Mouse (Mus musculus) layer of hippocampus, adult 18-20 months (tissue): Measurements from ENCODE around the gene Cntd1. TPM values are rescaled to one million over a fixed set of nuclear protein-coding genes. Genes with fewer than 3 reads are reported as not detected.
"Not testable (repeated sequence)": the region's sequence is repeated elsewhere in the genome, so short reads cannot be mapped to it uniquely, and the experiment has no call there.

ENCODE experiments used
- DNase-seq, 2 experiments: peaks; one replicate each; pipeline ENCODE4 v3.0.0; 2022; ENCODE audit warnings: low spot score in 2 of 2
- total RNA-seq, 2 experiments: library from RNA; stranded (reverse); gene quantifications; 2 replicates each; pipeline ENCODE4 v1.2.3; 2021

Gene Cntd1
- total RNA-seq, 2 experiments from 2014 or later, result 0.30 to 0.47 TPM

- no peak for DNase-seq
Measured at GRCm38 (mm10) chr11:101282896-101283295, 4.1 kb downstream of the Cntd1 start.

- DNase-seq, result no peak
Measured at GRCm38 (mm10) chr11:101283805-101284204, 5.0 kb downstream of the Cntd1 start.

- peak in 1 of 2 experiments; percentile 62 for DNase-seq
Measured at GRCm38 (mm10) chr11:101287306-101287705, 8.5 kb downstream of the Cntd1 start.

- DNase-seq, result no peak
Measured at GRCm38 (mm10) chr11:101291231-101291630, 12.4 kb downstream of the Cntd1 start.

- no peak for DNase-seq
Measured at GRCm38 (mm10) chr11:101295191-101295590, 16.4 kb downstream of the Cntd1 start.

GRCm38 (mm10) chr11:101300881-101301280 is 22.1 kb downstream of the Cntd1 start:
- no peak for DNase-seq

- DNase-seq, result no peak
Measured at GRCm38 (mm10) chr11:101301299-101302003, 22.6 kb downstream of the Cntd1 start.

- peak; percentile 92 to 97 for DNase-seq
Measured at GRCm38 (mm10) chr11:101302004-101302798, 23.4 kb downstream of the Cntd1 start, which contains the start of gene Becn1. Gene Becn1, minus strand, starts transcription at chr11:101302286.

GRCm38 (mm10) chr11:101307744-101308143 is 28.9 kb downstream of the Cntd1 start:
- DNase-seq, result no peak

- no peak for DNase-seq
Measured at GRCm38 (mm10) chr11:101311083-101311482, 32.3 kb downstream of the Cntd1 start.

- DNase-seq, result no peak
Measured at GRCm38 (mm10) chr11:101312150-101312549, 33.3 kb downstream of the Cntd1 start.

- no peak for DNase-seq
Measured at GRCm38 (mm10) chr11:101314567-101314966, 35.8 kb downstream of the Cntd1 start.

GRCm38 (mm10) chr11:101315082-101315650 is 36.4 kb downstream of the Cntd1 start:
- no peak for DNase-seq

GRCm38 (mm10) chr11:101315665-101316500 is 37.1 kb downstream of the Cntd1 start, which contains the start of gene Psme3:
Gene Psme3, plus strand, starts transcription at chr11:101316213.
- peak; percentile 93 to 96 for DNase-seq

GRCm38 (mm10) chr11:101316501-101316917 is 37.7 kb downstream of the Cntd1 start:
- DNase-seq, result no peak

GRCm38 (mm10) chr11:101323609-101324008 is 44.8 kb downstream of the Cntd1 start:
- DNase-seq, result peak; percentile 43 to 88

- DNase-seq, result no peak
Measured at GRCm38 (mm10) chr11:101324763-101325162, 46.0 kb downstream of the Cntd1 start, which contains the start of gene Aoc2. Gene Aoc2, plus strand, starts transcription at chr11:101325063.

- not testable (repeated sequence) for DNase-seq
Measured at GRCm38 (mm10) chr11:101325201-101325600, 46.4 kb downstream of the Cntd1 start.

GRCm38 (mm10) chr11:101326147-101326546 is 47.3 kb downstream of the Cntd1 start:
- no peak for DNase-seq

- peak in 1 of 2 experiments; percentile 20 for DNase-seq
Measured at GRCm38 (mm10) chr11:101327311-101327710, 48.5 kb downstream of the Cntd1 start.
